Mouse (Mus musculus) spleen, adult 12 weeks (tissue): Measurements from ENCODE around the gene Cpa4.

Experiments
- DNase-seq: peaks from one replicate; pipeline ENCODE4 v3.0.0; 2022; ENCODE audit warnings: low spot score

Cpa4 gene

DNA sequence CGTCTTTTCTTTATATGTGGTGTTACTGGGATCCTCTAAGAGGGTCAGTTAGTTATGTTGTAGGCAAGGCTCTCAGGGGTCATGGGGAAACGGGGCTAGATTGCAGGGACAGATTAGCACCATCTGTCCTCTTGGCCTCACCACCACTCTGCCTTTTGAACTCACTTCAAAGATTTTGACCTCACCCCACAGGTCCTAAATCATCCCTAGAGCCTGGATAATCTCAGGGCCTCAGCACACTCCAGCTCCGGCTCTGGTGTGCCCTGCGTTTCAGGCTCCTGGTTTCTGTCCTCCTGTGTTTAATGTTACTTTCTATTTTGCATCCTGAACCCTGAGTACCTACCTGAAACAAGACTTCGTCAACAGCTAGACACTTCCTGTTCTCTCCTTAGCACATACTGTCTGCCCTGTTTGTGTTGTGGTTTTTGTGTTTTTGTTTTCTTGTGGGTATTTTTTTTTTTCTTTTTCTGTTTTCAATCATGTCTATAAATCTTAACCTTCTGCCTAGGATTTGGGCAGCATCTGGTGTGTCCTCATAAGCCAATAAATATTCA, 23.8 kb downstream of the Cpa4 start:
- no peak for DNase-seq

DNA sequence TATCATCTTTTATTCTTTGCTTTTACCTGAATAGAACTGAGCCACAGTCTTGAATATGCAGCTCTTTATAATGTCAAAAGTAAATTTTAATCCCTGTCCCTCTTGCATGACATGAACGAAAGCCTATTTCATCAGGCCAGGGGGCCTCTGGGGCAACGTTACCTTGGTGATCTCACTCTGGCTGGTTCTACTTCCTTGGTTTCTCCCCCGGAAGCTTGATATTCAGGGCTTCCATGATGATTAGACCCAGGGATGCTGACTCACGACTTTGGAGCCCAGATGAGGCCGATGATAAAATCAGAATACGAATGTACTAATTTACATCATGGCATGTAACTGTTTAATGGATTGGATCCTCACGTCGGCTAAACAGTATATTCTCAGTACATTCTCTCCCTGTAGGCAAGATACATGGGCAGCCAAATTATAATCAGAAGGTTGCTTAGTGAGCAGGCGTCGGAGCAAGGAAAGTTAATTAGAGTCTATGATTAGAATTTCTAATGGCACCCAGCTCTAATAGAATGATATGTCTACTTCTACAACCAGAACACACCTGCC, 24.3 kb downstream of the Cpa4 start:
- no peak for DNase-seq

- DNase-seq = no peak
Observed at GRCm38 (mm10) chr6:30594364-30594763, 26.2 kb downstream of the Cpa4 start.

- DNase-seq = no peak
Observed at GRCm38 (mm10) chr6:30596230-30596898, 28.2 kb downstream of the Cpa4 start.

DNA sequence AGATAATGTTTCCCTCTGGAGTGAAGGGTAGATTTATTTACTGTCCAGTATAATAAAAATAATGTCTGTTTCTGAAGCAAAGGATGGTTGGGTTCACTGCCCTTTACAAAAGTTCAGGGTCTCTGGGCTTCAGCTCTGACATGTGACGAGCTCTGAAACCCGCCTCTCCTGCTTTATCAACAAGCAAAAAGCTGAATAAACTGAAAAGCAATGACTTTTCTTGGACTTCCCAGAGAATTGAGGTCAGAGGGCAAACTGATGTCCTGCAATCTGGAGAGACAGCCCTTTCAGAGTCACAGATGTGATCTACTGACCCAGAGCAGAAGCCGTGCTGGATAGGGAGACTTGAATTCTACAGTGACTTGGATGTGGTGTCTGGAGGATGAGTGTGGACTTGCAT, 31.9 kb downstream of the Cpa4 start:
- no peak for DNase-seq

- no peak for DNase-seq
Observed at GRCm38 (mm10) chr6:30600995-30601394, 32.8 kb downstream of the Cpa4 start.

DNA sequence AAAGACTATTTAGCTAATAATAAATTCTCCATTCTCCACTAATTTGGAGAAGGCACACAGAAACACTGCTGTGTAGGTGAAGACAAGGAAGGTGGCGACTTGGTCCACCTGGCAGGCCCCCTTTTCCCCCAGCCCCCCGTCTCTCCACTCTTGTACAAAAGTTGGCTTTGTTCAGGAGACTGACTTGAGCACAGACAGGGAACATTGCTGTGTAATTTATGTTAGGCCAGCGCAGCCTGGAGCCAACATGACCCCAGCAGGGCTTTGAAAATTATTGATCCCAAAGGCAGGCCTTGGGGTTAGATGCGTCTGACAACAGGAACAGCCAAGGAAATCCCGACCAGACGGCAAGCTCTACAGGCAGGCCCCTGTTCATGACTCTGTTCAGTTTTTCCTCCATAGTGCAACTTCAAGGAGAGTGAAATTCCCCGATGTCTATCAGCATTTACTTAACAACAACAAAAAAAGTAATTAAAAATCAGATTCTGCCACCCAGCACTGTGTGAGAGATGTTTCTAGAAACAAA, 36.2 kb downstream of the Cpa4 start:
- no peak for DNase-seq

DNA sequence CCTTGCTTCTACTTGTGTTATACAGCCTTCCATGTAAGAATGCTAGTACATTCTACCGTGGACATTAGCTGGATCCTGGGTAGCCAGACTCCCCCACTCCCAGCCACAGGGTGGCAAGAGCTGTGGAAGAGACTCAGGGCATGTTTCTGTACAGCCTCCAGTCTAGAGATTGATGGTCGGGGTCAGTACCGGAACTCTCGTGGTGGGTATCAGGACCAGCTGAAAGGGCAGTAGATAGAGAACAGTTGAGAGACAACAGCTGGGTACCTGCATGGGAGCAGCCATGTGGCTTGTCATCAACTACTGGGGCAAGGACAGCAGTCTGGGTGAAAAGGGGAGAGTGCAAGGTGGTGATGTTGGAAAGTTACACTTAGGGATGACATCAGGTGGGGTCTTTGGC, 36.9 kb downstream of the Cpa4 start:
- no peak for DNase-seq

DNA sequence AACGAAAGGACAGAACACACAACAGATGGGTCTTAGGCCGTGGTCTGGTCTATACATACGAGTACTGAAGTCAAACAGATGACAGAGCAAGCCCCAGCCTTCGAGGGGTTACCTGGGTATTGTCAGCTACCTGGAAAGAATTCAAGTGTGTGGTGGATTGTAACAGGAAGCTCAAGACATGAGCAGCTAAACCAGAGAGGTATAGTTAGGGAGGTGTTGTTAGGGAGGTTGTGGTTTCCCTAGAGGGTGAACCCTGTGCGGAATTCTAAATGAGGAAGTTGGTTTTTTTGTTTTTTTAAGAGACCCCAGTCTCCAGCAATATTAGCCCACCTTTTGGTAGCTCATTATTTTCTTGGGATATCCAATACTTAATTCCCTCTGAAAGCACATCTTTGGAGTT, 37.5 kb downstream of the Cpa4 start:
- DNase-seq = no peak

DNA sequence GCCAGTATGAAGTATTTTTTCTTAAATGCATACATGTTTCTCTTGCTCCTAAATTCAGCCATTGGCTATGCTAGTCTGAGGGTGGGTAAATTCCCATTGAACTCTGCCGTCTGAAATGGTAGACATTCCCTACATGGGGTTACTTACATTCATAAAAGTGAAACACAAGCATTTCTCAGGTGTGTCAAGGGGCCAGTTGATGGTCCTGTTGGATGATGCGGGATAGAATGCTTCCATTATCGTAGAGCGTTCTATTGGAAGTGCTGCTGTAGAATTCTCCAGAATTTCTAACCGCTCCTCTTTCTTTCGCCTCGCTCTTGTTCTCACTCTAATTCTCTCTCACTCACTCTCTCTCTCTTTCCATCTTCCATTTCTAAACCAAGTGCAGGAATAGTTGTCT, 42.5 kb downstream of the Cpa4 start, which contains the start of gene Cpa5:
Gene Cpa5 (plus strand): TSS at position 301 of the 400 bp plus-strand sequence.
- no peak for DNase-seq

DNA sequence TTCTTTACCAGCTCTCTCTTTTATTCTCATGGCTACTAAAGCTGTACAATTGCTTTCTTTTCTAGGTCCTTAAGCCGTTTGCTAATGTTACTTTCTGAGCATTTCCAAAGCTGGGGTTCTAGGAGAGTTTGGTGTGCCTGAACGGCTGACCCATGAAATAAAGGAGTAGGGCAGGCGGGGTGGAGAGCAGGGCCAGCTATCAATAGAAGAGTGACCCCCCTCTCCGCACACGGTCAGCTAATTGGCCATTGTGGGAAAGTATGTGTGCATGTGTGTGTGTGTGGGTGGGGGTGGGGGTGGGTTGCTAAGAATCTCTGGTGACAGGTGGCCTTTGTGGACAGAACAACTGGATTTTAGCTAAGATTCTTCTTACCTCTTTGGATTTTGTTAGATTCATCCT, 43.0 kb downstream of the Cpa4 start:
- no peak for DNase-seq

- DNase-seq = no peak
Observed at GRCm38 (mm10) chr6:30614251-30614650, 46.1 kb downstream of the Cpa4 start.

GRCm38 (mm10) chr6:30615741-30616140, 47.6 kb downstream of the Cpa4 start:
- no peak for DNase-seq

DNA sequence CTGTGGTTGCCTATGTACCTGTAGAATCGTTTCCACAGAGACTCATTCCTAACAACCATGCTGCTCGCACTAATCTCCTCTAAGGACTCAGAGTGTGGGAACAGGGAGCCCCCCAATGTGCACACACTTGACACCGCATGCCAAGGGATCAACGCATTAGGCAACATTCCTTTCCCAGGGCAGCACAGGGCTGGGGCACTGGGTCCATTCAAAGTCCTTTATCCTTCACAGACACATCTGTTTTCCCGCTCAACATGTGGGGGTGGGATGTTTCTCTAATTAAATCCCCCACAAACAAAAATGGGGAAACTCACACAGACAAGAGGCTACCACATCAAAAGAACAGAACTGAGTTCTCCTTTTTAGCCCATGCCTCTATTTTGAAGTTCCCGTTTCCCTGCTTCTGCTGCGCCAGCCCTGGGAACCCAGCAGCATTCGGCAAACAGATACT, 48.3 kb downstream of the Cpa4 start:
- no peak for DNase-seq

- no peak for DNase-seq
Observed at GRCm38 (mm10) chr6:30617020-30617958, 49.1 kb downstream of the Cpa4 start.

GRCm38 (mm10) chr6:30617959-30618590, 49.9 kb downstream of the Cpa4 start:
- DNase-seq = no peak

GRCm38 (mm10) chr6:30618735-30619134, 50.6 kb downstream of the Cpa4 start:
- no peak for DNase-seq

DNA sequence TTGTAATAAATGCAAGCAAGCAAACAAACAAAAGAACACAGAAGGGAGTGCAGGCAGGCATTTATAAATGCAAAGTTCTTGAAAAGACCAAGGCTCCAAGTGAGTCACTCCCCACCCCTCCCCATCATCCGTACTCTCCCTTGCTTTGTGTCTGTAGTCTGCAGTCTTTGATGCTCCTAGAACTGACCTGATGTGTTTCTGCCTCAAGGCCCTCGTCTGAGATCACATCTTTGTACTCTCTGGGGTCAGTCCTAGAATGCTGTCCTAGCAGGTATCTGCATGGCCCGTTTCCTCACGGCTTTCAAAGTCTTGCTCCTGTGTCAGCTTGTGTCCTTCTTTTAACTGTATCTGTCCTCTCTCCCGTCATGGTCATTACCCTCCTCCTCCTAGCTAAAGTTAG, 51.4 kb downstream of the Cpa4 start:
- no peak for DNase-seq

DNA sequence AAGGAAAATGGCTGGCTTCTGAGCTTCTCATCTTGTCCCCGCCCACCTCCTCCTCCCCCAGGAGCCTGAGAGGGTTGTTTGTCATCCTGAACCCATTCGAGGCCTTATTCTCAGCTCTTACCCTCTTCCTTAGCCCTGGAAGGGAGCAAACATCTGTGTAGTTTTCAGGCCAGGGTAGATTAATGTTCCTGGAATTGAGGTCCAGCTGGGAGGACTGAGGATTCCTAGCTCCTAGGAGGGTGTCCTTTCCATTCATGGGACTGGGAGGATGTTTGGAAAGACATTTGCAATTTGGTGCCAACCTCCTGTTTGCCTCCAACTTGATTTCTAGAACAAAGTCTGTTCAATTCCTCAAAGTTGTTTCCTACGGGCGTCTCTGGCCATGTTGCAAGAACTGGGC, 52.4 kb downstream of the Cpa4 start:
- no peak for DNase-seq

- no peak for DNase-seq
Observed at GRCm38 (mm10) chr6:30620994-30621393, 52.8 kb downstream of the Cpa4 start.

DNA sequence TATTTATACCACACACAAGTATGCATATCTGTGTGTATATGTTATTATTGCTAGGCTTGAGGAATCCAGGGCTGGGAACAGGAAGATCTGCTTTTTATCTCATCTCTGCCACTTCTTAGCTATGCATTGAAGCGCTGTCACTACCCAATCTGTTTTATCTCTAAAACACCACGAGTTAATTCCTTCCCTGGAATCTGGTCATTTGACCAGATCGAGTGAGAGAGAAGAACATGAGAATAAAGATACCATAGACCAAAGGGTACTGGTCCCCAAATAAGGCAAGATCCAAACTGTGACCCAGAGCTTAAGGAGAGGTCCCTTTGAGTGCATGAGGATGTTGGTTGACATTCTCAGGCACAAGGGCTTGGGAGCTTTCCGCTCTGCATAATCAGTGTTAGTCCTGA, 53.8 kb downstream of the Cpa4 start:
- no peak for DNase-seq

DNA sequence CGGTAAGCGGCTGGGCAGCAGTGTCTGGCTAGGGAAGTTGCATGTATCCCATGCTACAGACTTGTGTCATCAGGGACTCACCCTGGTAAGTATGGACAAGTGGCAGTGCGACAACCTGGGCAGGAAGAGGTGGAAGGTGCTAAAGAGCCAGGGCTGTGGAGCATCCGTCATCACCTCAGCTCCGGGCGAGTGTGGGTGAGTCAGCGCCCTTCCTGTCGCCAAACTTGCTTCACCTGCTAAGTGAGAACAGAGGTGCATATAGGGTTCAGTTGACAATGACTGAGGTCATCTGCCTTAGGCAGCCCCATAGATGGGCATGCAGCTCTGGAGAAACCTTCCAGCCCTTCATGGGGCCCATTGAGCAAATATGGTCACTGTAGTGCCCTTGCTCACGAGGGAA, 56.6 kb downstream of the Cpa4 start:
- no peak for DNase-seq
